Mouse (Mus musculus) kidney, embryonic 16.5 days (tissue): ENCODE data around the gene Cct8l1. TPM values are rescaled to one million over a fixed set of nuclear protein-coding genes. Genes with fewer than 3 reads are reported as not detected.

Source experiments
- ATAC-seq: fragments of 200-750 bp; cut with Nextera tagmentation; 2 replicates; pipeline ENCODE4 v1.8.0; 2017; ENCODE audit warnings: moderate TSS enrichment; ENCODE audit not compliant: low FRiP score, low TSS enrichment
- H3K27ac ChIP-seq: fragments of 300-500 bp; sonication (generic); 2 replicates; pipeline ENCODE4 v1.5.1; 2014; ENCODE audit warnings: low read length
- H3K27me3 ChIP-seq: fragments of 300-500 bp; sonication (generic); 2 replicates; pipeline ENCODE4 v1.6.1; 2014; ENCODE audit warnings: low read length, control low read depth, mixed read lengths; ENCODE audit not compliant: insufficient read depth
- H3K36me3 ChIP-seq: fragments of 300-500 bp; sonication (generic); 2 replicates; pipeline ENCODE4 v1.6.1; 2014; ENCODE audit warnings: low read length, control low read depth, mixed read lengths; ENCODE audit not compliant: insufficient read depth
- H3K4me1 ChIP-seq: fragments of 300-500 bp; sonication (generic); 2 replicates; pipeline ENCODE4 v1.6.1; 2014; ENCODE audit warnings: low read length, control low read depth, mixed read lengths; ENCODE audit not compliant: insufficient read depth
- H3K4me2 ChIP-seq: fragments of 300-500 bp; sonication (generic); replicated peaks from 2 replicates; pipeline ENCODE4 v1.6.1; 2014; ENCODE audit warnings: low read depth, low read length
- H3K4me3 ChIP-seq: fragments of 300-500 bp; sonication (generic); 2 replicates; pipeline ENCODE4 v1.5.1; 2014; ENCODE audit warnings: mild to moderate bottlenecking, low read length
- H3K9ac ChIP-seq: fragments of 300-500 bp; sonication (generic); replicated peaks from 2 replicates; pipeline ENCODE4 v1.6.1; 2014; ENCODE audit warnings: low read length
- H3K9me3 ChIP-seq: fragments of 300-500 bp; sonication (generic); 2 replicates; pipeline ENCODE4 v1.6.1; 2016; ENCODE audit warnings: low read length, control low read depth
- WGBS: fragments of 180-500 bp; shearing (Covaris S2); extraction: QIAGEN DNeasy Blood & Tissue Kit; methylation state at CpG from one replicate; pipeline ENCODE4 v1.1.7; 2014; 5-methylcytosine and 5-hydroxymethylcytosine counted together
- polyA plus RNA-seq: library from polyadenylated mRNA; unstranded; fragments of >200 nt; fragmentation: Nextera tagmentation; extraction: Ambion mirVana; gene quantifications from 2 replicates; pipeline ENCODE4 v1.2.1, GENCODE M21; 2015

Gene Cct8l1
- polyA plus RNA-seq, 1 experiment from 2014 or later = not detected

DNA sequence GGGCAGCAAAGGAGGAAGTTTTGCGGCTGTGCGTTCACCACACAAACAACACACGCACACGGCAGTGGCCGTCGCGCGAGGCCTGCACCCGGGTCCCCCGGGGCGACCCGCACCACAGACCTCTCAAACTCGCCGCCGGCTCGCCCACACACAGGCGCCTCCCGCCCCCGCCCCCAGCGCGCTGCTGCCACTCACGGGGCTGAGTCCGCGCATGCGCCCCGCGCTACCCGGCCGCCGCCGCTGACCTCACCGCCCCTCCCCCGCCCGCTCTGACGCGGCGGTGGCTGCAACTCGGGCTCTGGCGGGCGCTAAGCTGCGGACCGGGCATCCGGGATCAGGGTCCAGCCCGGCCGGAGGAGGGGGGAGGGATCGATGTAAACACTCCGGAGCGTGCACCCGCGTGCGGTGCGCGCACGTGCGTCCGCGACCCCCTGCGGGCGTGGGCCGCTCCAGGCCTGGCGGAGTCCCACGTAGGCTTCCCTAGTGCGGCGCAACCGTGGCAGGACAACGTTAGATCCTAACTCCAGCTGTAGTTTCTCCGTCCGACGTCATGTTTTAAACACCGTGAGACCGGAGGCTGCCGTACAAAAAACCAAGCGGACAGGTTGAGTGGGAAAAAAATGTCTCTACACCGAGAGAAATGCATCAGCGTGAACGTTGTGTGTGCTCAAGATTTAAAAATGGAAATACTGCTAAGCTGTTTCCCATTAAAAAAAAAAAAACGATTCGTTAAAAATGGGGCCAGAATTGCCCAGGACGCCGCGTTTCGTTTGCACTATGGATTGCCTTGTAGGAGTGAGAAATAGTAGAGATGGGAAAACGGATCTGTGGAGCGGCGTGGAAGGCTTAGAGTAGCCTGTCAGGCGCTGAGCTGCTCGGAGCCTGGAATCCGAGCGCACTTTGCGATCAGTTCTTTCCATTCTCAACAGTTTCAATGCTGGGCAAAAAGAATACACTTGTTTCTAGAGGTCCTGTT lies 16.2 kb upstream of the Cct8l1 start:
- Histone ChIP-seq H3K27ac (peak overlapping the region; percentile 99), H3K9ac (peak overlapping the region; percentile 89), H3K4me2 (peak overlapping the region; percentile 73), H3K36me3 (no peaks in the 10 kb centered on the region), H3K4me3 (peak overlapping the region; percentile 69), H3K4me1 (peaks cover 14% of the 10 kb centered on the region), H3K27me3 (no peaks in the 10 kb centered on the region), H3K9me3 (no peaks in the 10 kb centered on the region)
- ATAC-seq = peak; percentile 87
- WGBS = under 1% methylated on average over 71 of the region's 90 CpGs

DNA sequence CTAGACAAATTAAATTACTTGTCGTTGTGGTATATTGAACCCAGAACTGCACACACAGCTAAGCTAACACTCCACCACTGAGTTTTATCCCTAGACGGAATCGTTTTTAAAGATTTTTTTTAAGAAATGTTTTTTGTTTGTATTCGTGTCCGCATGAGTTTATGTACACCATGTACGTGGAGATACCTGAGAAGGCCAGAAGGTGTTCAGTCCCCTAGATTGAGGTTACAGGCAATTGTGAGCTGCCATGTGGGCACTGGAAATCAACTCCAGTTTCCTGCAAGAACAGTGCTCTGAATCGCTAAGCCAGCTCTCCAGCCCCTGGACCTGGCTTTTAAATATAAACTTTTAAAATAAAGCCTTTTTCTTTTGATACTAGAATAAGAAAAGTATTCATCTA lies 15.2 kb upstream of the Cct8l1 start:
- peaks cover 14% of the 10 kb centered on the region for H3K4me1 ChIP-seq
- peak overlapping the region; percentile 73 for H3K4me2 ChIP-seq
- no peaks in the 10 kb centered on the region for H3K27me3 ChIP-seq
- no peak overlapping the region for H3K27ac ChIP-seq
- no peak for ATAC-seq
- H3K9ac ChIP-seq = peak overlapping the region; percentile 74
- no peaks in the 10 kb centered on the region for H3K9me3 ChIP-seq
- WGBS = 64% methylated on average over 7 of the region's 7 CpGs
- peak overlapping the region; percentile 69; the same call in 1 of the 2 replicates for H3K4me3 ChIP-seq
- H3K36me3 ChIP-seq = no peaks in the 10 kb centered on the region

DNA sequence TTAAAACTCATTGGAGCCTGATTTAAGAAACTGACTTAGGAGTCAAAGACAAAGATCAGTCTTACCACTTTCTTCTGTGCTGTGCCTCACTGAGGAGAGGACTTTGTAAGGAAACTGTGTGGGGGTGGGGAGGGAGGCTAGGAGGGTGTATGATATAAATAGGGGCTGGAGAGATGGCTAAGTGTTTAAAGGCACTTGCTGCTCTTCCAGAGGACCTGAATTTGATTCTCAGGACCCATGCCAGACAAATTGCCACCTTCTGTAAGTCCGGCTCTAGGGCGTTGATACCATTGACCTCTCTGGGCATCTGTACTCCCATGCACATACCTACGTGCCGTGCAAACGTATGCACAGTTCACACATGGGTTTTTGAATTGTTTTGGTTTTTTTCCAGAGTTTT lies 9.8 kb upstream of the Cct8l1 start:
- H3K4me1 ChIP-seq = no peaks in the 10 kb centered on the region
- no peak overlapping the region for H3K4me3 ChIP-seq
- no peaks in the 10 kb centered on the region for H3K27me3 ChIP-seq
- no peak overlapping the region for H3K4me2 ChIP-seq
- H3K9ac ChIP-seq = no peak overlapping the region
- 84% methylated on average over 5 of the region's 5 CpGs for WGBS
- H3K9me3 ChIP-seq = no peaks in the 10 kb centered on the region
- no peak for ATAC-seq
- no peaks in the 10 kb centered on the region for H3K36me3 ChIP-seq
- H3K27ac ChIP-seq = no peak overlapping the region

DNA sequence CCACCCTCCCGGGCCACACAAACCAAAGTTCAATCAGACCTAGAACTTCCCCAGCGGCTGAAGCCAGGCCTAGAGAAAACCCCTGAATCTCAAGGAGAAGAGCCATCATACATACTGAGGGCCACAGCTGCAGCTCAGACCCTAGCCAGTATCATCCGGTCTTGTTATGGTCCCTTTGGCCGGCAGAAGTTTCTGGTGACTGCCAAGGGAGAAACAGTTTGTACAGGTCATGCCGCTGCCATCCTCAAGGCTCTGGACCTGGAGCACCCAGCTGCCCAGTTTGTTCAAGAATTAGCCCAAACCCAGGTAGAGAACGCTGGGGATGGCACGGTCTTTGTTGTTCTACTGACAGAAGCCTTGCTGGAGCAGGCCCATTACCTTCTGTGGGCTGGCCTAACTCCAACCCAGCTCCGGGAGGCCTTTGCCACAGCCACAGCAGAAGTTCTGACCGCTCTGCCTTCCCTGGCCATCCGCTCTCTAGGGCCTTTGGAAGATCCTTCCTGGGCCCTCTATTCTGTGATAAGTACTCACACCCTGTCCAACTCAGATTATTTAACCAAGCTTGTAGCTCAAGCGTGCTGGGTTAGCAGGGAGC lies 531 bp downstream of the Cct8l1 start:
- Histone ChIP-seq H3K4me1 (no peaks in the 10 kb centered on the region), H3K4me3 (no peak overlapping the region), H3K4me2 (no peak overlapping the region), H3K36me3 (no peaks in the 10 kb centered on the region), H3K27ac (no peak overlapping the region), H3K9me3 (no peaks in the 10 kb centered on the region), H3K27me3 (no peaks in the 10 kb centered on the region), H3K9ac (no peak overlapping the region)
- WGBS = 90% methylated on average over 11 of the region's 11 CpGs
- ATAC-seq = no peak

DNA sequence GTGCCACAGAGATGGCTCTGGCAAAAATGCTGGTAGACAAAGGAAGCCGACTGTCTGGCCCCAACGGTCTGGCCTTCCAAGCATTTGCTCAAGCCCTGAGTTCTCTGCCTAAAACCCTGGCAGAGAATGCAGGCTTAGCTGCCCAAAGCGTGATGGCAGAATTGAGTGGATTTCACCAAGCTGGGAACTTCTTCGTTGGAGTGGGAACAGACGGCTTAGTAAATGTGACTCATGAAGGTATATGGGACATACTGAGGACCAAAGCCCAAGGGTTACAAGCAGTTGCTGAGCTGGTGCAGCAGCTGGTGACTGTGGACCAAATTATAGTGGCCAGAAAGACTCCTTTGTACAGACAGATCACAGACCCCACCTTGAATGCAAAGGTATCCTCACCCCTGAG lies 1.7 kb downstream of the Cct8l1 start:
- no peak overlapping the region for H3K4me3 ChIP-seq
- WGBS = 83% methylated on average over 5 of the region's 5 CpGs
- H3K4me1 ChIP-seq = no peaks in the 10 kb centered on the region
- no peak for ATAC-seq
- no peaks in the 10 kb centered on the region for H3K9me3 ChIP-seq
- H3K36me3 ChIP-seq = no peaks in the 10 kb centered on the region
- no peak overlapping the region for H3K9ac ChIP-seq
- no peaks in the 10 kb centered on the region for H3K27me3 ChIP-seq
- no peak overlapping the region for H3K4me2 ChIP-seq
- no peak overlapping the region for H3K27ac ChIP-seq

DNA sequence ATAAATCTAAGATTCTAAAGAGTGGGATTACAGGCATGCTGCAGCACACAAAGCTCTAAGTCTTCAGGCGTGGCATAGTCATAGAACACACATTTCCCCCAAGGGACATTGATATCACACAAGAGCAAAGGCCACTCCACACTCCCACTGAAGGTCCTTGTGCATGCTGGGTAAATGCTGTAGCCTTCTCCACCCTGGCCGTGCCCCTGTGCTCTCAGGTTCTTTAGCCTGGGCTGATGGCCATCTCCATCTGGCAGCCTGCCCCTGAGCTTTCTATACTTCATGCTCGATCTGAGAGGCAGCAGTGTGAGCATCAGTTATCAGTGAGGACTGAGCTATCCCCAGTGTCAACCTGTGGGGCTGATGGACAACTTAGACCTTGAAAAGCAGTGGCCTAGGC lies 4.0 kb downstream of the Cct8l1 start:
- Histone ChIP-seq H3K9ac (no peak overlapping the region), H3K27me3 (no peaks in the 10 kb centered on the region), H3K36me3 (no peaks in the 10 kb centered on the region), H3K4me1 (no peaks in the 10 kb centered on the region), H3K4me2 (no peak overlapping the region), H3K4me3 (no peak overlapping the region), H3K27ac (no peak overlapping the region), H3K9me3 (no peaks in the 10 kb centered on the region)
- ATAC-seq = no peak
- 62% methylated on average over 3 of the region's 3 CpGs for WGBS

DNA sequence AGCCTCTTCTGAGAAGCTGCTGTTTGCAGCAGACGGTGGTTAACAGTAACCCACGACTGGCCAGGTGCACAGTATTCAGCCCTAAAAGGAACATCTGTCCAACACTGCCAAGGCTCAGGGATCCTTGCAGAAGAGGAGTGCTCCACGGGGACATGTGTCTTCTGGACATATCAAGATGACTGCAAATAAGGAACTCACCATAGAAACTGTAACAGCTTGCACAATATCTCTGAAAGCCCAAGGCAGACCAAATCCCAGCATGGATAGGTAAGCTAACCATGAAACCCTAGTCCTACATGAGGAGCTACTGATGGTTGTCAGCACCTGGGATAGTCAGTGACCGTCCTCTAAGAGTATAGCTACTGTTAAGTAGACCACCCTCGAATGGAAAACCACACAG lies 5.6 kb downstream of the Cct8l1 start:
- WGBS = 83% methylated on average over 5 of the region's 5 CpGs
- no peaks in the 10 kb centered on the region for H3K36me3 ChIP-seq
- no peaks in the 10 kb centered on the region for H3K27me3 ChIP-seq
- H3K27ac ChIP-seq = no peak overlapping the region
- no peaks in the 10 kb centered on the region for H3K4me1 ChIP-seq
- H3K9ac ChIP-seq = no peak overlapping the region
- no peak overlapping the region for H3K4me2 ChIP-seq
- no peaks in the 10 kb centered on the region for H3K9me3 ChIP-seq
- no peak overlapping the region for H3K4me3 ChIP-seq
- ATAC-seq = no peak

DNA sequence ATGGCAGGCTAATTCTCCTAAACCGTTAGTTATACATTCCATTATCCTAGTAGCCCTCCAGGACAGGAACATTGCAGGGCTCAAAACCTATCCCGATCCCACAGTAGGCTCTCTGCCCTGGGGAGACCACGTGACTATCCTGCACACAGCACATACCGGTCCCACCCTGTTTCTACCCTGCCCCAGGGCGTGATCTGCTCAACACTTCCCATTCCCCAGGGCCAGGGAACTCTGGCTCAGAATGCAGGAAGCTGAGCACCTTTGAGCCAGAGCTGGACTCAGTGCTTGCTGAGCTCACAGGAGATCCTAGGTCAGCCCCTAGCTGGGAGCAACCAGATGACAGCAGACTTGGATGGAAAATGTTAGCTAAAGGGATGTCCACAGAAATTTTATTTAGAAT lies 10.2 kb downstream of the Cct8l1 start:
- Histone ChIP-seq H3K9me3 (no peaks in the 10 kb centered on the region), H3K27ac (no peak overlapping the region), H3K27me3 (no peaks in the 10 kb centered on the region), H3K4me2 (no peak overlapping the region), H3K4me1 (peaks cover 7% of the 10 kb centered on the region), H3K36me3 (no peaks in the 10 kb centered on the region), H3K4me3 (no peak overlapping the region), H3K9ac (no peak overlapping the region)
- 48% methylated on average over 5 of the region's 5 CpGs for WGBS
- ATAC-seq = no peak

DNA sequence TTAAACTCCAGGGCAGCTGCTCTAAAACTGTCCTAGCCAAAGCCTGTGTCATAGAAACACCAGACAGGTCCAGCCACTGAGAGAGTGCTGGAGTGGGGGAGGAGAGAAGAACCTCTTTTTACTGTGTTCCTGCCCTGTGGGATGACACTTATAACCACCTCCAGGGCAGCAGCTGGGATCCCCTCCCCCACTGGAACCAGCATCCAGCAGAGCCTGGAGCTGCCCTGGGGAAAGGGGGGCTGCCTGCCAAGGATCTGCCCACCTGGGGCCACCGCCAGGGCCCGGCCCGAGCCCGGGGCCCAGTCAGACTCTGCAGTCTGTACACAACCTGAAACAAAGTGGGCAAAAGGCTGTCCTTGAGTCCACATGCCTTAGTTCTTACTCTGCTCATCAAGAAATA lies 11.1 kb downstream of the Cct8l1 start:
- Histone ChIP-seq H3K4me3 (no peak overlapping the region), H3K9ac (no peak overlapping the region), H3K27me3 (no peaks in the 10 kb centered on the region), H3K9me3 (no peaks in the 10 kb centered on the region), H3K4me1 (peaks cover 7% of the 10 kb centered on the region), H3K4me2 (no peak overlapping the region), H3K36me3 (no peaks in the 10 kb centered on the region), H3K27ac (no peak overlapping the region)
- WGBS = 28% methylated on average over 4 of the region's 4 CpGs
- ATAC-seq = no peak

DNA sequence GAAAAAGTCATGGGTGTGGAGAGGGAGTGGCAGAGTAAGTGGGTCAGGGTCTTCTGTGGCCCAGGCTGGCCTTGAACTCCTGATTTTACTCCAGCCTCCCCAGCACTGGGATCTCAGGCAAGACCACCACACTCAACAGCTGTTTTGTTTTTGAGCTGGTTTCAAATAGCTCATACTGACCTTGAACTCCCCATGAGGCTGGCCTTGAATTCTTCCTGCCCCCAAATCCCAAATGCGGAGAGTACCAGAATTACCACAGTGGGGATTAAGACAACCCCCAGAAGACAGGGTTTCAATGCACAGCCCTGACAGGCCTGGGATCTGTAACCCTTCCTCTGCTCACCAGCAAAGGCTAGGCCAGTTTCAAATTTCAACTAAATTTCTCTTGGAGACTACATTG lies 12.1 kb downstream of the Cct8l1 start:
- ATAC-seq = no peak
- no peaks in the 10 kb centered on the region for H3K36me3 ChIP-seq
- H3K4me3 ChIP-seq = no peak overlapping the region
- H3K9me3 ChIP-seq = no peaks in the 10 kb centered on the region
- H3K27ac ChIP-seq = no peak overlapping the region
- H3K9ac ChIP-seq = no peak overlapping the region
- 70% methylated on average over 1 of the region's 1 CpGs for WGBS
- H3K27me3 ChIP-seq = no peaks in the 10 kb centered on the region
- H3K4me2 ChIP-seq = no peak overlapping the region
- peaks cover 7% of the 10 kb centered on the region for H3K4me1 ChIP-seq
